Mouse (Mus musculus) E14TG2a.4 (cell line): ENCODE data around the gene Pih1d1.

Experiments used
- CTCF ChIP-seq: conservative IDR thresholded peaks from 2 replicates; pipeline ENCODE4 v1.5.1; 2014; ENCODE audit warnings: low read length
- NANOG ChIP-seq: IDR thresholded peaks from 2 replicates; pipeline ENCODE4 v1.6.1; 2014; ENCODE audit warnings: borderline replicate concordance, low read length, mixed read lengths

GRCm38 (mm10) chr7:45139904-45140723 is 14.0 kb upstream of the Pih1d1 start:
- TF ChIP-seq CTCF, result no peak
- no peak for TF ChIP-seq NANOG
